Mouse (Mus musculus) cerebellum, adult 2 months (tissue): Measurements from ENCODE around the gene Paip2b. TPM values are rescaled to one million over a fixed set of nuclear protein-coding genes. Genes with fewer than 3 reads are reported as not detected.
A peak's percentile ranks its signal among the peaks of the same experiment; 100 is the strongest.

Source experiments
- DNase-seq, 2 experiments: peaks; one replicate each; pipeline ENCODE4 v3.0.0; 2021
- H3K27ac ChIP-seq: fragments of 200-500 bp; 2 replicates; pipeline ENCODE4 v1.5.1; 2012; ENCODE audit warnings: low read length, control low read depth, inconsistent platforms; ENCODE audit not compliant: insufficient read depth
- H3K27me3 ChIP-seq: fragments of 200-500 bp; 2 replicates; pipeline ENCODE4 v1.6.1; 2012; ENCODE audit warnings: inconsistent platforms, mild to moderate bottlenecking, low read length, moderate library complexity; ENCODE audit not compliant: control insufficient read depth, insufficient read depth
- H3K4me1 ChIP-seq: fragments of 200-500 bp; 2 replicates; pipeline ENCODE4 v1.6.1; 2011; ENCODE audit warnings: low read length; ENCODE audit not compliant: control insufficient read depth, insufficient read depth
- H3K4me3 ChIP-seq: fragments of 200-500 bp; replicated peaks from 2 replicates; pipeline ENCODE3; 2011; ENCODE audit warnings: mild to moderate bottlenecking, low read depth, low read length, control low read depth; ENCODE audit not compliant: insufficient read depth
- CTCF ChIP-seq: fragments of 200-500 bp; IDR thresholded peaks from 2 replicates; pipeline ENCODE4 v1.5.1; 2011; ENCODE audit warnings: low read depth, mild to moderate bottlenecking, control low read depth, low read length, moderate library complexity, borderline replicate concordance; ENCODE audit not compliant: insufficient read depth
- POLR2A ChIP-seq: fragments of 200-500 bp; IDR thresholded peaks from 2 replicates; pipeline ENCODE4 v1.6.1; 2011; ENCODE audit warnings: low read length, control low read depth, borderline replicate concordance; ENCODE audit not compliant: insufficient read depth
- WGBS: fragments of 180-500 bp; shearing (Covaris S2); methylation state at CpG from one replicate; pipeline ENCODE4 v1.1.7; 2018; 5-methylcytosine and 5-hydroxymethylcytosine counted together
- polyA plus RNA-seq: library from polyadenylated mRNA; depleted of rRNA; stranded (reverse); fragments of >200 nt; gene quantifications from 2 replicates; pipeline ENCODE4 v1.2.3, GENCODE M21; 2012; rRNA removed

The Paip2b gene
- polyA plus RNA-seq = 53.5 and 55.7 TPM in 2 replicates

- TF ChIP-seq CTCF = no peak
- peak; percentile 97 for TF ChIP-seq POLR2A
- no peaks in the 10 kb centered on the region for H3K27me3 ChIP-seq
- H3K4me1 ChIP-seq = no peaks in the 10 kb centered on the region
- H3K27ac ChIP-seq = peak within 1 kb of the TSS; percentile 44
- peak within 1 kb of the TSS; percentile 62 for H3K4me3 ChIP-seq
- DNase-seq = peak; percentile 99 to 100
- 1% methylated on average over 37 of the region's 37 CpGs for WGBS
These were observed at the start of gene Paip2b for GRCm38 (mm10) chr6:83831606-83832123. TSS of gene Paip2b (minus strand) at chr6:83831741.

GRCm38 (mm10) chr6:83879815-83880214 lies 48.3 kb upstream of the Paip2b start:
- Histone ChIP-seq H3K4me3 (no peak overlapping the region), H3K27ac (no peak overlapping the region), H3K27me3 (no peaks in the 10 kb centered on the region), H3K4me1 (no peaks in the 10 kb centered on the region)
- no peak for TF ChIP-seq POLR2A
- TF ChIP-seq CTCF = peak; percentile 44; the same call in 1 of the 2 replicates
- WGBS = 5% methylated on average over 4 of the region's 4 CpGs
- DNase-seq = peak; percentile 17 to 21

DNA sequence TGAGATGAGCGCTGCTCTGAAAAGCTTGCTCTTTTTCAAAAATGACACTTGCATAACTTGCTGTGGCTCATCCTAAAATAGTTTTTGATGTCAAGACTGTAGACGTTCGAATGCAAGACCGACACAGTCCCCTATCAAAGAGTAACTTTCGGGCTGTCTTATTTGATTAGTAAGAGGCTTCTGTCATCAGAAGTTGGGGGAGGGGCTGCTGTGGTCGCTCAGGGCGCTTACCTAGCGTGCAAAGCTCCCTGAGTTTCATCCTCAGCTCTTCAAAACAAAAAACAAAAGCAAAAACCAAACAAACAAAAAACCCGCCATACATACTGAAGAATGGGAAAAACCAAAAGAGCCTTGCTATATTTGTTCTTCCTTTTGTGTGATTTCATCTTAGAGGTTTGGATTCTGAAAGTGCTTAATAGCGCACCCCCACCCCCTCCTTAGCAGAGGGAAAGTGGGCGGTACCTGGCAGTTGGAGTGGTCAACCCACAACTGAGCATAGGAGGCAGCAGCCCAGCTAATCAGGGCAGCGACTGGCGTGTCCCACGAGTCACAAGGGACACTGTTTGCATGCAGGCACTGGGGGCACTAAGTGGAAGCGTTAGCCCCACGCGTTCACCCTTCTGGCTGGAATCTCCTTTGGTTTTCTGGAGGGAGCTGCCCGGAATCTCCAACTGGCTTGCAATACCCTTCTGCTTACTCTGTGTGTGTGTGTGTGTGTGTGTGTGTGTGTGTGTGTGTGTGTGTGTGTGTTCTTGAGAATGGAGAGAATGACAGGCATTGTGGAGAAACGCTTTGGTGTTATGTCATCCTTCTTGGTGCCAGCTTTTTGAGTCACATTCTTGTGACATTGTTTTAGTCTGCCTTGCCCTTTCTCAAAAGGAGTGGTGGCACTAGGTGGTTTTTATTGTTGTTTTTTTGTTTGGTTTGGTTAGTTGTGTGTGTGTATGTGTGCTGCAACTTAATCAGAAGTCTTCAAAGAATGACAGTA lies 36.4 kb upstream of the Paip2b start:
- TF ChIP-seq CTCF = no peak
- TF ChIP-seq POLR2A = no peak

GRCm38 (mm10) chr6:83866954-83867597 lies 35.5 kb upstream of the Paip2b start, which contains the start of gene Zfp638:
TSS of gene Zfp638 (plus strand) at chr6:83867109.
- Histone ChIP-seq H3K4me3 (peak within 1 kb of the TSS; percentile 69), H3K27me3 (no peaks in the 10 kb centered on the region), H3K4me1 (peaks cover 5% of the 10 kb centered on the region), H3K27ac (no peak within 1 kb of the TSS)
- TF ChIP-seq POLR2A (0 out of 2 replicates have a peak, but pooled peaks have one; percentile 16), CTCF (no peak)
- DNase-seq = peak; percentile 91 to 98
- under 1% methylated on average over 50 of the region's 50 CpGs for WGBS

More for the DNA sequence above, 36.4 kb upstream of the Paip2b start:
- H3K4me1 ChIP-seq = peaks cover 5% of the 10 kb centered on the region
- DNase-seq = peak; percentile 48 to 56
- H3K4me3 ChIP-seq = peak overlapping the region; percentile 69
- WGBS = 1% methylated on average over 19 of the region's 19 CpGs
- H3K27ac ChIP-seq = no peak overlapping the region
- no peaks in the 10 kb centered on the region for H3K27me3 ChIP-seq

DNA sequence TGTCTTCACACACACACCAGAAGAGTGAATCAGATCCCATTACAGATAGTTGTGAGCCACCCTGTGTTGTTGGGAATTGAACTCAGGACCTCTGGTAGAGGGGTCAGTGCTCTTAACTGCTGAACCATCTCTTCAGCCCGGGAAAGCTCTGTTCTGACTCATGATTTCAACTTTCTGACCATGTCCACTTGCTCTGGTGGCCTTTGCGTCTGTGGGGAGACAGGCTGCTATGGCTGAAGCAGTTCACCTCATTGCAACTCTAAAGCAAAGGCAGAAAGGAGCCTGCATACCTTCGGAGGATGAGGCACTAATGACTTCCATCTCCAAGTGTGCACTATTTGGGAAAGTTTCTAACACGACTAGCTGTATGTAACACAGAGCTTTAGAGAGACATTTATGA lies 34.9 kb upstream of the Paip2b start:
- 31% methylated on average over 4 of the region's 4 CpGs for WGBS

GRCm38 (mm10) chr6:83863538-83863937 lies 32.0 kb upstream of the Paip2b start:
- no peak for DNase-seq
- 82% methylated on average over 4 of the region's 4 CpGs for WGBS
- Histone ChIP-seq H3K27ac (no peak overlapping the region), H3K27me3 (no peaks in the 10 kb centered on the region), H3K4me1 (peaks cover 5% of the 10 kb centered on the region), H3K4me3 (no peak overlapping the region)
- no peak for TF ChIP-seq CTCF
- TF ChIP-seq POLR2A = no peak

More for the DNA sequence above, 34.9 kb upstream of the Paip2b start:
- TF ChIP-seq CTCF (no peak), POLR2A (no peak)
- Histone ChIP-seq H3K4me3 (no peak overlapping the region), H3K27ac (no peak overlapping the region), H3K4me1 (peaks cover 5% of the 10 kb centered on the region), H3K27me3 (no peaks in the 10 kb centered on the region)
- DNase-seq = peak in 1 of 2 experiments; percentile 15

- no peak for DNase-seq
- no peak for TF ChIP-seq POLR2A
- no peak for TF ChIP-seq CTCF
- Histone ChIP-seq H3K4me3 (no peak overlapping the region), H3K4me1 (no peaks in the 10 kb centered on the region), H3K27me3 (no peaks in the 10 kb centered on the region), H3K27ac (no peak overlapping the region)
- 89% methylated on average over 9 of the region's 9 CpGs for WGBS
These were observed 28.5 kb upstream of the Paip2b start for GRCm38 (mm10) chr6:83860033-83860432.
